Mouse (Mus musculus): ENCODE results near the gene Matn4. TPM values are rescaled to one million over a fixed set of nuclear protein-coding genes. Genes with fewer than 3 reads are reported as not detected.

Matn4 gene
- polyA plus RNA-seq, 1 experiment from 2014 or later, result 66.0 TPM

DNA sequence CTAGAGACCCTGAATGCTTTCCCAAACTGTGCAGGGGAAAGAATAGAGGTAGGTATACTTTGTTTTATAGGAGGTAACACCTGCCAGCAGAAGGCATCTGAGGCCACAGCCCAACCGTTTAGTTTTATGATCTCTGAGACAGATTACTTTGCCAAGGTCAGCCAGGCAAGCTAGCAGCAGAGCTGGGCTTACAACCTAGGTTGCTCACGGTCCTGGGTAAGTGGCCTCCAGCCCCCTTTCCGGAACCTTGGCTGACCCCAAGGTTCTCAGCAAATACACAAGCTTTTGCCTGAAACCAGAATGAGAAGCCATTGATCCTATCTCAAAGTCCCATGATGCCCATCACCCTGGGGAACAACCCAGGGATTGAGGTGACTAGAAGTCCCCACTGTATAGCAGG is 29.7 kb upstream of the Matn4 start:
- WGBS, result 73% methylated on average over 3 of the region's 3 CpGs
- H3K4me3 ChIP-seq, result no peak overlapping the region
- H3K27ac ChIP-seq, result no peak overlapping the region
- no peak for ATAC-seq (ENCODE audit: insufficient number of reproducible peaks, insufficient read depth, low FRiP score, low TSS enrichment, low read depth)
- H3K36me3 ChIP-seq, result 0 out of 2 replicates have a peak, but pooled peaks cover 2% of the 10 kb centered on the region
- H3K4me2 ChIP-seq, result no peak overlapping the region
- no peaks in the 10 kb centered on the region for H3K9me3 ChIP-seq
- no peaks in the 10 kb centered on the region for H3K27me3 ChIP-seq
- peaks cover 94% of the 10 kb centered on the region for H3K4me1 ChIP-seq
- H3K9ac ChIP-seq, result 0 out of 2 replicates have a peak overlapping the region, but pooled peaks have one; percentile 6

DNA sequence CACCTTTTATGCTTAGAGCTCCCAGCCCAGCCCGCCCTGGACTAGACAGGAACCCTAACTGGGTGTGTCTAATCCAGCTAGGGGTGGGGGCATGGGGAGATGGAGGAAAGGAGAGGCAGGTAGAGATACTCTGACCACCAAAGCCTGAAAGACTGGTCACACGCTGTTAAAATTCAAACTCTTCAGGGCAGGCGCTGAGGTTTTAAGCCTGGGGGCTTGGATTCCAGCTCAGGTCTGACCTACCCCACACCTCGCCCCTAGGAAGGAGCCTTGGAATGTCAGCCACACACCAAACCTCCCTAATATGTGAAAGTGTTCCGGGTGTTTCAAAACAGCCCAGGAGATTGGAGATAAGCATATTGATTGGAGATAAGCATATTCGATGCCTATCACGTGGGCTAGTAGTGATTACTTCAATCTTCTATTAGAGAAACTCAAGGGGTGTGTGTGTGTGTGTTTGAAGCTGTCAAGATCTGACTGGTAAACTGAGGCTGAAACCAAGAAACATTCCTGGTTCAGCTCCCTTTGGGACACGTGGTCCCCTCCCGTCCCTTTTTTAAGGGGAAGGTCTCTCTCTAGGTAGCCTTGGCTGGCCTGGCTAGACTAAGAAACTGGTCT is 28.4 kb upstream of the Matn4 start:
- H3K9ac ChIP-seq, result peak overlapping the region; percentile 61; the same call in 1 of the 2 replicates

DNA sequence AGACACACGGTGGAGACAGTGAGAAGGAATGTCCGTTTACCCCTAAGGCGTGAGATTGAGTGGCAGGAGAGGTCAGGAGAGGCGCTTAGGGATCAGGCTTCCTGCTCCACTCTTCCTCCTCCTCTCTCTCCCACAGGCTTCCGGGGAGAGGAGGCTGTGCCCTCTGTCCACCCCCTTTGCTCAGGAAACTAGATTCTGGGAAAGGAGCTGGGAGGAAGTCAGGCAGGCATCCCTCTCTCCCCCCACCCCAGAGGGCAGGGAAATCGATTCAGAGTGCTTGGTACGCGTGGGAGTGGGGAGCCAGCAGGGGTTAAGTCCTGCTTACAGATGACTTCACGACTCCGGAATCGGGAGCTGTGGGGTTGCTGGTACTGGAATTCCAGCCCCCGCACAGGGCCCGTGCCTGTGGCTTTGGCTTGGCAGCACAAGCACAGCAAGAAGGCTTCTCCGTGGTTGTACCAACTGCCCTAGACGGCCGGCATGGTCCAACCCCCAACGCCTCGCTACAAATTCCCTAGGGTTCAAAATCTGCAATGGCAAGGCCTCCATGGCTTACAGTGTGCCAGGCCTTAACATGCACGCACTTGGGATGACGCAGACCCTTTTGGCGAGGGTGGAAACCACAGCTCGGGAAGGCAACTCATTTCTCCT is 27.7 kb upstream of the Matn4 start:
- H3K27ac ChIP-seq, result peak overlapping the region; percentile 84
- H3K36me3 ChIP-seq, result peaks cover 22% of the 10 kb centered on the region
- H3K9me3 ChIP-seq, result no peaks in the 10 kb centered on the region
- H3K27me3 ChIP-seq, result no peaks in the 10 kb centered on the region
- ATAC-seq (ENCODE audit: insufficient number of reproducible peaks, insufficient read depth, low FRiP score, low TSS enrichment, low read depth), result no peak
- WGBS, result 13% methylated on average over 22 of the region's 22 CpGs
- H3K4me1 ChIP-seq, result peaks cover 74% of the 10 kb centered on the region
- peak overlapping the region; percentile 48 for H3K4me2 ChIP-seq
- H3K4me3 ChIP-seq, result peak overlapping the region; percentile 9; the same call in 1 of the 2 replicates
- peak overlapping the region; percentile 61 for H3K9ac ChIP-seq

More for the DNA sequence above, 28.4 kb upstream of the Matn4 start:
- no peaks in the 10 kb centered on the region for H3K9me3 ChIP-seq
- no peak for ATAC-seq (ENCODE audit: insufficient number of reproducible peaks, insufficient read depth, low FRiP score, low TSS enrichment, low read depth)
- H3K27ac ChIP-seq, result peak overlapping the region; percentile 84
- H3K36me3 ChIP-seq, result peaks cover 15% of the 10 kb centered on the region
- no peaks in the 10 kb centered on the region for H3K27me3 ChIP-seq
- peak overlapping the region; percentile 48 for H3K4me2 ChIP-seq
- 60% methylated on average over 9 of the region's 9 CpGs for WGBS
- peaks cover 81% of the 10 kb centered on the region for H3K4me1 ChIP-seq
- H3K4me3 ChIP-seq, result no peak overlapping the region

DNA sequence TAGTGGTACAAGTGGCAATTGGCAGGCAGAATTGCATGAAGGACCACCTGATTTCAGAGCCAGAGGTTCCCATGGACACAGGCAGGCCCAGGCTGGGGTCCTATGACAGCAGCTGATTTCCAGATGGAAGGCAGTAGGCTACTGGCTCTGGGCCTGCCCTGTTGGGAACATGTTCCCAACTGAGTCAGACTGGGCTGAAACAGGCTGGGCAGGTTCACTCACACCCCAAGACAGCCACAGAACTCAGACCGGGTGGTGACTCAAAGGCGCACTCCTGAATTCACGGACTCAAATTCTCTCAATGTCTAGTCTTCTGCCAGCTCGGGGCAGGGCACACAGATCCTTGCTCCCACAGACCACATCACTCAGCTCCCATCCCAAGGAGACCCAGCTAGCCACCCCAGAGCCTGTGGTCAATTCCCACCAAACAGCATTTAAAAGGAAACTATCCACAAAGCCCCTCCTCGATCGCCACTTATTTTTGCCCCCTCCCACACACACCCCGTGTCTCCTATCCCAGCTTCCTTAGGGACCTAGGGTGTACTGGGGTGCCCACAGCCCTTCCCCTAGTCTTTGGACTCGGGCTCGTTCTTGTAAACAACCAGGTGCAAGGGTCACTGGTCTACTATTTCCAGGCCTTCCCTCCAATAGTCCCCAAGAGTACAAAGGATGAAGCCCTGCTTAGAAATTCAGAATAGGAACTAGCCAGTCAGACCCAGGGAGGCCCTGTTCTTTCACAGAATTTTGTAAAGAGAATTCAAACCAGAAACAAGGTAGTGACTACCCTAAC is 26.9 kb upstream of the Matn4 start:
- Histone ChIP-seq H3K27me3 (no peaks in the 10 kb centered on the region), H3K4me3 (no peak overlapping the region), H3K4me2 (peak overlapping the region; percentile 48), H3K9ac (peak overlapping the region; percentile 61; the same call in 1 of the 2 replicates), H3K9me3 (no peaks in the 10 kb centered on the region), H3K4me1 (peaks cover 67% of the 10 kb centered on the region), H3K27ac (peak overlapping the region; percentile 84), H3K36me3 (peaks cover 29% of the 10 kb centered on the region)
- no peak for ATAC-seq (ENCODE audit: insufficient number of reproducible peaks, insufficient read depth, low FRiP score, low TSS enrichment, low read depth)
- 57% methylated on average over 9 of the region's 9 CpGs for WGBS

DNA sequence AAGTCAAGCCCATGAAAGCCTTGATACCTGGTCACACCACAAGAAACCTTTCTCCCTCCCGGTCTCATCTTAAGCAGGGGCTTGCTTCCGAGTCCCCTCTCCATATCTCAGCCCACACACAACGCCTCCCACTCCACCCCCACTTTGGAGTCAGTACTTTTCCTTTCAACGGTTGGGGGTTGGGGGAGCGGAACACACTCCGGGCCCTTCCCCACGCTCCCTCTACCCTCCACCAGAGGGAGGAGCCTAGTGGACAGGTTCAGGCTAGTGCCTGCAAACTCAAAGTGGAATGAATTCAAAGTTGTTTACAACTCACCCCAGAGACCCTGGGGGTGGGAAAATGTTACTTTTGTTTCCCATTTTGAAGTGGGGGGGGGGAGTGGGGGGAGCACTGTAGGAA is 25.7 kb upstream of the Matn4 start:
- H3K9ac ChIP-seq, result 0 out of 2 replicates have a peak overlapping the region, but pooled peaks have one; percentile 54
- 7% methylated on average over 7 of the region's 7 CpGs for whole genome bisulfite sequencing
- peaks cover 41% of the 10 kb centered on the region for H3K36me3 ChIP-seq
- no peaks in the 10 kb centered on the region for H3K9me3 ChIP-seq
- peak overlapping the region; percentile 84 for H3K27ac ChIP-seq
- H3K27me3 ChIP-seq, result no peaks in the 10 kb centered on the region
- ATAC-seq (ENCODE audit: insufficient number of reproducible peaks, insufficient read depth, low FRiP score, low TSS enrichment, low read depth), result peak; percentile 52
- peak overlapping the region; percentile 41 for H3K4me2 ChIP-seq
- H3K4me3 ChIP-seq, result 0 out of 2 replicates have a peak overlapping the region, but pooled peaks have one; percentile 4
- H3K4me1 ChIP-seq, result peaks cover 55% of the 10 kb centered on the region

DNA sequence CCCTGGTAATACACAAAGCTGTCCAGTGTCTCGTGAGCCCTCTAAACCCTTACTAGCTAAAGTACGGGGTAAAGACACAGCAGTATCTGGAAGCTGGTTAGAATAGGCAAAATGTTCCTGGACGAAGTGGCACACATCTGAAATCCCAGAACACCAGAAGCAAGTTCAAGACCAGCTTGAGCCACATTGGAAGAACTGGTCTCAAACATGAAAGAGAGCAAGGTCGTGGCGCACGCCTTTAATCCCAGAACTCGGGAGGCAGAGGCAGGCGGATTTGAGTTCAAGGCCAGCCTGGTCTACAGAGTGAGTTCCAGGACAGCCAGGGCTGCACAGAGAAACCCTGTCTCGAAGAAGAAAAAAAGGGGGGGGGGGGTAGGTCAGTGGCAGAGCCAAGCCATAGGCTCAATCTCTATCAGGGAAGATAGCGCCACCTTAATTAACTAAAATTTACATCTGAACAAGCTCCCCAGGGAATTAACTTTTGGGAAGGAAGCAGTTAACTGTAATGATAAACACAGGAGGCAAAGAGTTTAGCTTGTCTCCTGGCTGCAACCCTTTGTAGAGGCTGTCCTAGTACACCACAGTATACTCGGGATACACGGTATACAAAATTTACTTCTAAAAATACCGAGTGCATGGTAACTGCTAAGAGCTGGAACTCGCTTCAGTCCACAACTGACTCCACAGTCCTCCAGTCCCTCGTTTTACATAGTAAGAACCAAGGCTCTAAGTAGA is 25.1 kb upstream of the Matn4 start:
- Histone ChIP-seq H3K36me3 (peaks cover 47% of the 10 kb centered on the region), H3K9me3 (no peaks in the 10 kb centered on the region), H3K4me1 (peaks cover 49% of the 10 kb centered on the region), H3K27ac (peak overlapping the region; percentile 84), H3K27me3 (no peaks in the 10 kb centered on the region), H3K4me2 (peak overlapping the region; percentile 41), H3K4me3 (no peak overlapping the region), H3K9ac (no peak overlapping the region)
- no peak for ATAC-seq (ENCODE audit: insufficient number of reproducible peaks, insufficient read depth, low FRiP score, low TSS enrichment, low read depth)
- 45% methylated on average over 15 of the region's 15 CpGs for WGBS

DNA sequence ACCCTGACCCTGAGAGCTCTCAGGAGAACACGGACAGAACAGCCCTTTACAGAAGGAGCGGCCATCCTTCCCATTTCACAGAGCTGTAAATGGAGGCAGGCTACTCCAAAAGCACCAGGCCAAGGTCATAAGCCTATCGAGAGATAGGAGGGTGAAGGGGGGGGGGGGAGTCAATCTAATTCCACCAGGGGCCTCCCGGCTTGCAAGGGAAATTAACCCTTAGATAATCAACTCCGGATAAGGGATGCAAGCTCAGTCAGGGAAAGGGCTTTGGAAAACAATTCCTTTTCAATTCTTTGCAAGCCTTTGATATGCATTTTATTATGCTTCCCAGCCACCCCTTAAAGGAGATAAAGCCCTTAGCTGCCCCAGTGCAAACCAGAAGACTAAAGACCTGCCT is 23.5 kb upstream of the Matn4 start:
- Histone ChIP-seq H3K36me3 (peaks cover 60% of the 10 kb centered on the region), H3K9me3 (no peaks in the 10 kb centered on the region)
- 38% methylated on average over 5 of the region's 5 CpGs for WGBS

DNA sequence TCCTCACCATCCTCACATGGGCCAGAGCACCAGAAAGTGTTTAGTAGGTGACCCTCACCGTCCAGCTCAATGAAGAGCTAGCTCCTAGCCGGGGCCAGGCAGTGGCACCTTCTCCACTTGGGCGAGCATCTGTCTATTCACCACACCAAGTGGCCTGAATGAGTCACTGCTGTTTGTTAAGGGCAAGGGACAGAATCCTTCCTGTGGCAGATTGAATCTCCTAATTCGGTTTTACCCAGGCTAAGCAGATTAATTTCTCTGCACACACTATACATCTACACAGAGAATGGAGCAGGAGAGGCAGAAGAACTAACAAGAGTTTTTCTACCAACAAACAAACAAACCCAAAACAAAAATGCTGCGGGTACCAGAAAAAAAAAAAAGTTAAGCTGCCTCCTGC is 22.0 kb upstream of the Matn4 start:
- H3K36me3 ChIP-seq, result peaks cover 63% of the 10 kb centered on the region
- 83% methylated on average over 5 of the region's 5 CpGs for WGBS
- no peak overlapping the region for H3K27ac ChIP-seq
- no peaks in the 10 kb centered on the region for H3K9me3 ChIP-seq
- H3K27me3 ChIP-seq, result no peaks in the 10 kb centered on the region
- no peak overlapping the region for H3K9ac ChIP-seq
- H3K4me3 ChIP-seq, result no peak overlapping the region
- ATAC-seq (ENCODE audit: insufficient number of reproducible peaks, insufficient read depth, low FRiP score, low TSS enrichment, low read depth), result no peak
- peaks cover 18% of the 10 kb centered on the region for H3K4me1 ChIP-seq
- H3K4me2 ChIP-seq, result no peak overlapping the region

More for the DNA sequence above, 23.5 kb upstream of the Matn4 start:
- Histone ChIP-seq H3K27ac (no peak overlapping the region), H3K4me3 (no peak overlapping the region), H3K4me1 (peaks cover 33% of the 10 kb centered on the region), H3K9ac (0 out of 2 replicates have a peak overlapping the region, but pooled peaks have one; percentile 11), H3K4me2 (no peak overlapping the region), H3K27me3 (no peaks in the 10 kb centered on the region)
- ATAC-seq (ENCODE audit: insufficient number of reproducible peaks, insufficient read depth, low FRiP score, low TSS enrichment, low read depth), result no peak

DNA sequence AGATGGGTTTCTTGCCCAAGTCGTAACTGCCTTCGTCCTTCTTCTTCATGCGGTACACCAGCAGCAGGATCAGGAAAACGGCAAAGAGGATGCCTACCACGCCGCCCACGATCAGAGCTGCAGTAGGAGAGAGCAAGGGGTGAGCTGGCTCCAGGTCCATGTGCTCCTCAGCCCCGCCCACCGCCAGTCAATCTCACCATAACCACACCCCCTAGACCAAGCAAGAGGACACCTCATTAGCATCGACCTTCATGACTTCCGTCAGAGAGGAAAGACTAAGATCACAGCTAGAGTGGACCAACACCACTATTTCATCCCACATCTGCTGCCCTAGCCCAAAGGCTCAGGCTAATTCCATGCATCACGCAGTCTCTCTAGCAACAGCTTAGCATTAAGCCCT is 21.2 kb upstream of the Matn4 start:
- no peak overlapping the region for H3K4me2 ChIP-seq
- H3K4me3 ChIP-seq, result no peak overlapping the region
- no peaks in the 10 kb centered on the region for H3K9me3 ChIP-seq
- H3K36me3 ChIP-seq, result peaks cover 63% of the 10 kb centered on the region
- no peaks in the 10 kb centered on the region for H3K27me3 ChIP-seq
- ATAC-seq (ENCODE audit: insufficient number of reproducible peaks, insufficient read depth, low FRiP score, low TSS enrichment, low read depth), result no peak
- H3K4me1 ChIP-seq, result peaks cover 10% of the 10 kb centered on the region
- WGBS, result 32% methylated on average over 12 of the region's 12 CpGs
- H3K9ac ChIP-seq, result no peak overlapping the region
- no peak overlapping the region for H3K27ac ChIP-seq

DNA sequence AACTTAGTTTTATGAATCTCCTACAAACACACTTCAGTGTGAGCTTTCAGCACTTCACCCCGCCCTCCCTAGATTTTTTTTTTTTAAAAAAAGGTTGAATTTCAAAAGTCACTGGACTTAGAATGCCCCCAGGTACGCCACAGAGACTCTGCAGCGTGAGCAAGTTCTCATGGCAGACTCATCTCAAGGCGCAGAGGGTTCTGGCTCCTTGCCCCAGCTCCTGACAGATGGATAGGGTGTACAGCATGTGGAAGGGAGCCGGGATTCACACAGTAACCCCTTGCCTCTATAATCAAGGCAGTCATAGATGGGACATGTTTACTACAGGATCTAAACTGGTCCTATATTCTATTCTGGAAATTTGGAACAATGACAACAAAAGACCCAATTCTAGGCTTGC is 20.4 kb upstream of the Matn4 start:
- Histone ChIP-seq H3K27me3 (no peaks in the 10 kb centered on the region), H3K27ac (no peak overlapping the region), H3K9me3 (no peaks in the 10 kb centered on the region), H3K4me1 (peaks cover 2% of the 10 kb centered on the region), H3K4me2 (no peak overlapping the region), H3K9ac (no peak overlapping the region), H3K4me3 (no peak overlapping the region), H3K36me3 (peaks cover 63% of the 10 kb centered on the region)
- no peak for ATAC-seq (ENCODE audit: insufficient number of reproducible peaks, insufficient read depth, low FRiP score, low TSS enrichment, low read depth)
- WGBS, result 82% methylated on average over 5 of the region's 5 CpGs

DNA sequence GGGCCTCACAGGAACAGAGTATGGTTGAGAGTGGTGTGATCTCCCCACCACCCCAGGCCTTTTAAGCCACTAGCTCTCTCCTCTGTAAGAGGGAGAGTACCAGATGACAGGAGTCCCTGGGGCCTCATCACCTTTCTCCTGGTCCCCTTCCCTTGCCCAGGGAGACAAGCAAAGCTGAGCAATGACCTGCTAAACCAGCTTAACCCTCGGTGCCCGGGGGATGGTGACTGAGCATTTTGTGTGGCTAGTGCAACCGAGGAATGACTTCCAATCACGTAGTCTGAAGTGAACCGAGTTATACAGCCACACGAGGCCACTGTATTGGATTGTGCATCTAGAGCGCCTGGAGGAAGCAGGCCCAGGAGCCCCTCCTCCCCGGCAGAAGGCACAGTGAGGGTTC is 19.4 kb upstream of the Matn4 start:
- WGBS, result 90% methylated on average over 8 of the region's 8 CpGs
- Histone ChIP-seq H3K27me3 (no peaks in the 10 kb centered on the region), H3K9ac (no peak overlapping the region), H3K36me3 (peaks cover 59% of the 10 kb centered on the region), H3K9me3 (no peaks in the 10 kb centered on the region), H3K4me2 (no peak overlapping the region), H3K4me3 (no peak overlapping the region), H3K4me1 (peaks cover 2% of the 10 kb centered on the region), H3K27ac (no peak overlapping the region)
- no peak for ATAC-seq (ENCODE audit: insufficient number of reproducible peaks, insufficient read depth, low FRiP score, low TSS enrichment, low read depth)

Data from embryonic facial prominence, embryonic 13.5 days (tissue).